Mouse (Mus musculus): ENCODE measurements around the gene Arhgap40. TPM values are rescaled to one million over a fixed set of nuclear protein-coding genes. Genes with fewer than 3 reads are reported as not detected.

The Arhgap40 gene
- total RNA-seq (2023): not detected

GRCm38 (mm10) chr2:158512528-158512927 lies at the start of gene Arhgap40:
Arhgap40 (plus strand) TSS chr2:158512796.

GRCm38 (mm10) chr2:158501836-158502812 lies 10.5 kb upstream of the Arhgap40 start, which contains the start of gene Adig:
Adig (plus strand) TSS chr2:158502612.

Other genes with a start within 250 kb of the Arhgap40 start
- gene Lbp, start 206.3 kb upstream of the Arhgap40 start, total RNA-seq (2023): 1 to 10 TPM; 1.7 to 2.0 TPM
- not detected for gene Snhg11, start 137.2 kb upstream of the Arhgap40 start, total RNA-seq (2023)
- gene Ralgapb, start 102.9 kb upstream of the Arhgap40 start, total RNA-seq (2023): 10 to 100 TPM; 79.2 to 82.2 TPM
- gene Adig, start 10.2 kb upstream of the Arhgap40 start, total RNA-seq (2023): 1 to 10 TPM in 1 of 2 experiments, under 1 TPM in 1; 0.96 to 4.6 TPM
- not detected for gene Slc32a1, start 98.0 kb downstream of the Arhgap40 start, total RNA-seq (2023)
- 10 to 100 TPM; 61.7 to 62.8 TPM for gene Actr5, start 112.1 kb downstream of the Arhgap40 start, total RNA-seq (2023)
- gene Ppp1r16b, start 152.6 kb downstream of the Arhgap40 start, total RNA-seq (2023): 10 to 100 TPM; 85.8 to 97.1 TPM

Data from T-cell, adult 66 days (primary cell).